Mouse (Mus musculus): ENCODE data around the gene Gprin2. TPM values are rescaled to one million over a fixed set of nuclear protein-coding genes. Genes with fewer than 3 reads are reported as not detected.

Gene Gprin2
- total RNA-seq, 2 experiments from 2014 or later = 1.6 to 2.7 TPM

DNA sequence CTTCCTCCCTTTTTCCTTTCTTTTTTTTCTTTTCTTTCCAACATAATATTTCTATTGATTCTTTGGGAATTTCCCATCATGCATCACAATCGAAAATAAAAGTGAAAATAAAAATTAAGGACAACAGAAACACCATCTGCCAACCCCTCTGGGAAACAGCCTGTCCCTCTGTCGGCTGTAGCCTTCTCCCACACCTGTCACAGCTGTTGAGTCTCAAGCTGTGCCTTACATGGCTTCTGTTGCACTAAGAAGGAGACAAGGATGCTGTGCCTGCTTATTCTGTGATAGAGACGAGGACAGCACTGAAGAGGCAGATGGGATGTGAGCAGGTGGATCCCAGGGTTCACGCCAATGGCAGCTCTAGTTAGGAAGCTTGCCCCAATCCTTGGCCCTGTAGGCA is 7.6 kb upstream of the Gprin2 start:
- no peak for DNase-seq (ENCODE audit: low spot score in 2 of 2)
- intact Hi-C loops (cut with DNase I) = loop anchor here (2.0 kb wide), 1 partner anchor 128 kb away; no protein-coding TSS in a partner anchor

DNA sequence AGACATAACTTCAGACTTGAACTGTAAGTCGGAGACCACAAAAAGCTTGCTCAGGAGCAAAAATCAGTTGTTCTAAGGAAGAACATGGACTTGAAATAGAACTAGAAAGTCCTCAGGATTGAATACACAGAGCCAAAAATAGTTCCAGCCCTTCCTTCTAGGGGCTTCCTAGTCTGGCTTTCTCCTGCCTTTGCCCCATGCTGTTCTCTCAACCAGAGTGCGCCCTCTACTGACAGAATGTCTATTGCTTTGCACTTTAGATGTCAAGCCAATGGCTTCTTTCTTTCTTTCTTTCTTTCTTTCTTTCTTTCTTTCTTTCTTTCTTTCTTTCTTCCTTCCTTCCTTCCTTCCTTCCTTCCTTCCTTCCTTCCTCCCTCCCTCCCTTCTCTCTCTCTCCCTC is 7.2 kb upstream of the Gprin2 start:
- DNase-seq (ENCODE audit: low spot score in 2 of 2) = no peak
- intact Hi-C loops (cut with DNase I) = loop anchor here (2.0 kb wide), 1 partner anchor 128 kb away; no protein-coding TSS in a partner anchor

DNA sequence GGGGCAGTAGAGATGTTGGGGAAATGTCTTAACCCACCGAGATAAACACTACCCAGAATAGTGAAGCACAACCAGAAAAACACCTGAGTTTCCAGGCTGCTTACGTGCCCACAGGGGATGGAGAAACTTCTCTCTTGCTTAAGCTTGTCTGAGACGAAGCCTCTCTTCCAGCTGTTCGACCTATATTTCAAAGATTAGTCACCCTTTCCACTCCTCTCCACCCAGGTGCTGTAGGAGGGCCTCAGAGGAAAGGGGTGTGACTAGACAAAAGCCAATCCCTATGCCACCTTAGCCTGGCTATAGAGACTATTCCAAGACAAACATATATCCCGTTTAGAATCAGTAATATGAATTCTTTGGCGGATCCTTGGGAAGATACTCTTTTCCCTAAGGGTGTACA is 6.5 kb upstream of the Gprin2 start:
- no peak for DNase-seq (ENCODE audit: low spot score in 2 of 2)
- intact Hi-C loops (cut with DNase I) = loop anchor here (2.0 kb wide), 1 partner anchor 127 kb away; no protein-coding TSS in a partner anchor

- intact Hi-C loops (cut with DNase I) = no loop called here
- DNase-seq (ENCODE audit: low spot score in 2 of 2) = peak in 1 of 2 experiments; percentile 14
Measured at GRCm38 (mm10) chr14:34200738-34201230, 669 bp downstream of the Gprin2 start.

DNA sequence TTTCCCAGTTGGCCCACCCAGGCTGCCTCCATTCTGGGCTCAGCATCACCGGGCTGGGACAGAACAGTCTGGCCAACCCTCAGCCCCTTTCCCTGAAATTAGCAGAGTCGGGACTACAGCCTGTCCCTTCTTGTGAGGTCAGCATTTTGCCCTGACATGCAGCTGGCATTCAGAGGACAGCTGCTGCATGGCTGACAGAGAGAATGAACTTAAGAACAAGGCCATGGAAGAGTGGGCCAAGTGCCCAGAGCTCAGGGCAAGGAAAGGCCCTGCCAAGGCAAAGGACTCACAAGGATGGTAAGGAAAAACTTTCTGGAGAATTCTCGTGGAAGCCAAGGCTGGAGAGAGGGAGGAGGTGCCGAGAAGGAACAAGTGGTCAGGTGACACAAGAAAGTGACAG is 4.7 kb downstream of the Gprin2 start:
- intact Hi-C loops (cut with DNase I) = no loop called here
- DNase-seq (ENCODE audit: low spot score in 2 of 2) = no peak

GRCm38 (mm10) chr14:34195466-34195865 is 6.0 kb downstream of the Gprin2 start:
- no peak for DNase-seq (ENCODE audit: low spot score in 2 of 2)
- intact Hi-C loops (cut with DNase I) = no loop called here

- intact Hi-C loops (cut with DNase I) = no loop called here
Measured at GRCm38 (mm10) chr14:34193879-34194278, 7.6 kb downstream of the Gprin2 start.

GRCm38 (mm10) chr14:34190361-34190760 is 11.1 kb downstream of the Gprin2 start:
- intact Hi-C loops (cut with DNase I) = no loop called here
- DNase-seq (ENCODE audit: low spot score in 2 of 2) = no peak

More at GRCm38 (mm10) chr14:34193879-34194278, 7.6 kb downstream of the Gprin2 start:
- DNase-seq (ENCODE audit: low spot score in 2 of 2) = no peak

DNA sequence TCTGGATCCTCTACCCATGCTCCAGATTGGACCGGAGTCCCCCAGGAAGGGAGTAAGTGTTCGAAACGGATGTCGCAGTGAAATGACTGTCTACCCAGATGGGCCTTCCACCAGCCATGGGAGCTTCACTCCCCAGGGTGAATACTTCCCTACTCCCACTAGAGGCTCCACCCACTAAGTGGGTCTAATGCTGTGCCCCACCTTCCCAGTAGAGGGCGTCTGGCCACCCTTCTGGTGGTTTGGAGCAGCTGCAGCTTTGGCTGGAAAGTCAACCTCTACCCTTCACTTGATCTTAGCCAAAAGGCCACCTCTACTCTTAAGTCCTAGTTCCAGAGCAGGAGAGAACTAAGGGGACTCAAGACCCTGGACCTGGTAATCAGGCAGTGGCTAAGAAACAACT is 12.8 kb downstream of the Gprin2 start:
- no peak for DNase-seq (ENCODE audit: low spot score in 2 of 2)
- intact Hi-C loops (cut with DNase I) = no loop called here

DNA sequence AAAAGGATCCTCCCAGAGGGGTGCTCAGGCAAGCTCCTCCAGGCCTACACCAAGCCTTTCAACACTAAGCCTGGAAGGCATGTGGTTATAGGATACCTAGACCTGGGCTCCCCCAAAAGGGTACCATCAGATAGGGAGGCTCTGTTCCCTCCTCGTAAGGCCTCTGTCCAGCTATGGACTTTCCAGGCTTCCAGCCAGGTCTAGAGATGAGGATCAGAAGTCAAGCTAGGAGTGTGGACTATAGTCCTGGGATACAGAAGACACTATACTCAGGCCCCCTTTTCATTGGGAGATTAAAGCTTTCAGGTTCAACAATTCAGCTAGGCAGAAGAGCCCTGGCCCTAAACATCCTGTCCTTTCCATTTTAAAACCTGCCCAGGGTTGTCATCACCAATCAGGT is 18.4 kb downstream of the Gprin2 start:
- DNase-seq (ENCODE audit: low spot score in 2 of 2) = no peak
- intact Hi-C loops (cut with DNase I) = no loop called here

DNA sequence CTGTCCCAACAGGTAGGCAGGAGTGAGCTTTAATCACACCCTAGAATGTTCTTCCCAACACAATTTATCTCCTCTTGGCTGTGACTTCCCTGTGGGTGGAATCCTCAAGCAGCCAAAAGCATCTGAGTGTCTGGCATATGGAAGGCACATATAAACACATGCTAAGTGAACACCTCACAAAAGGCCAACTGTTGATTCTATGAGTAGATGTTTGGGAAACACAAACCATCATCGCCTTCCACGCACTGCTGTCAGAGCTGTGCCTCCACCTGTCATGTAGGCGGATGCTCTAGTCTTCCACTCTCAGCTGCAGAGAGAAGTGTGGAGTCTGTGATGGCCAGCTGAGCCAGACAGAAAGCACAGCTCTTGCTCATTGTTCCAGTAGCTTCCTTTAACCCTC is 22.1 kb downstream of the Gprin2 start:
- peak; percentile 71 to 78 for DNase-seq (ENCODE audit: low spot score in 2 of 2)
- intact Hi-C loops (cut with DNase I) = no loop called here

DNA sequence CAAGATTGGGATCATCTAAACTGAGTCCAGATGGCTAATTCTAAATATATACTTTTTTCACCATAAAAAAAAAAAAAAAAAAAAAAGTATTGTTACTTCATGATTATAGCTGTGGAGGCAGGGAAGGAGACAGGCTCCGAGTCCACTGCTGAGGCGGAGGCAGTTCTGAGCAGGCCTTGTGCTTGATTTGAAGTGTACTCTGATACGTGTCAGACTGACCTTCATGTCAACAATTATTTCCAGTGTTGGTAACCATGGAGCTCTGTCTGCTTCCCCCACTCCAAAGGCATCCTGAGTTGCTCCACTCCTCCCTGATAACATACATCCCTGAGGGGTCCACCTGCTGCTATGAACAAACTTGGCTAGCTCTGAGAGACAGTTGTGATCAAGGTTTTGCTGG is 30.3 kb downstream of the Gprin2 start:
- no peak for DNase-seq (ENCODE audit: low spot score in 2 of 2)
- intact Hi-C loops (cut with DNase I) = no loop called here

GRCm38 (mm10) chr14:34155752-34156151 is 45.7 kb downstream of the Gprin2 start:
- DNase-seq (ENCODE audit: low spot score in 2 of 2) = no peak
- intact Hi-C loops (cut with DNase I) = no loop called here

DNA sequence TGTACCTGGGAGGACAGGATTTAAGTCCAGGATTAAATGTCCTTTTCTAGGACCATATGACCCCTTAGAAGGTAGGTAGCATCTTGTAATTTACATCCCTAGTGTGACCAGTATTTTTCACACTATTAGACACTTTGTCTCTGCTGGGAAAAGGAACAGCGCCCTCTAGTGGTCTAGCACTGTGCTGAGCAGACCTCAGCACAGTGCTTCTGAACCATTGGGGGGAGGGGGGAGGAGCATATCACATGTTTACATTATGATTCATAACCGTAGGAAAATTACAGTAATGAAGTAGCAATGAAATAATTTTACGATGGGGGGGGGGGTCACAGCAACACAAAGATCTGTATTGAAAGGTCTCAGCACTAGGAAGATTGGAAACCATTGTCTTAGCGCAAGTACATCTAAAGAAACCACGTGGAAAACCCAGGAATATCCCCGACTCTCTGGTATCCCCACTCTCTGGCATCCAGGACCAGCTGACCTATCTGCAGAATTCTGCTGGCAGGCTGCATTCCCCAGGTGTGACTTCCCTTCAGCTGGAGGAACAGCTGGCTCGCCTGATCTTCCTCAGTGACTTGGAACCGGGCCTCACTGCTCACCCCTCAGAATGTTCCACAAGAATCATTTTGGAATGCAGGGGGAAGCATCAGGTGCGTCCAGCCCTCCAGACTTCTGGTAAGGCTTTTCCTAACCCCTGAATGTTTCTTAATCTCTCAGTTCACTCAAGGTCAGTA is 46.7 kb downstream of the Gprin2 start:
- DNase-seq (ENCODE audit: low spot score in 2 of 2) = peak in 1 of 2 experiments; percentile 10
- intact Hi-C loops (cut with DNase I) = no loop called here

DNA sequence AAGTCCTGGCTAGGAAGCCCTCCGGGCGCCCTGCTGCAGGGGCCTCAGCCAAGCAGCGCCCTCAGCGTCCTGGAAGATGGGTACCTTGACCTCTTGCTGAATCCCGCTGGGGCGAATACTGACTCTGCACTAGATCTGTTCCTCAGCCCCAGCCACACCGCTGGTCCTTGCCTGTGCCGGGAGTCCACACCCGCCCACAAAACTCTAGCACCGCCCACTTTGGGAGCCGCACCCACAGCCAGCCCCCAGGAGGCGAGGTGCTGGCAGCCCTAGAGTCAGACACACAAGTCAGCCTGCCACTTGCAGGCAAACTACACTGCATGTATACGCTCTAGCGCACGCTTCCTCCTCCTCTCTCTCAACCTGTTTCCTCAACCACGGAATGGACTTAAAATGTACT is 49.1 kb downstream of the Gprin2 start, which contains the start of gene Npy4r:
Gene Npy4r, minus strand, starts transcription at position 148 of the 400 bp plus-strand sequence.
- peak in 1 of 2 experiments; percentile 12 for DNase-seq (ENCODE audit: low spot score in 2 of 2)
- intact Hi-C loops (cut with DNase I) = no loop called here

GRCm38 (mm10) chr14:34142915-34143314 is 58.5 kb downstream of the Gprin2 start:
- intact Hi-C loops (cut with DNase I) = no loop called here
- no peak for DNase-seq (ENCODE audit: low spot score in 2 of 2)

DNA sequence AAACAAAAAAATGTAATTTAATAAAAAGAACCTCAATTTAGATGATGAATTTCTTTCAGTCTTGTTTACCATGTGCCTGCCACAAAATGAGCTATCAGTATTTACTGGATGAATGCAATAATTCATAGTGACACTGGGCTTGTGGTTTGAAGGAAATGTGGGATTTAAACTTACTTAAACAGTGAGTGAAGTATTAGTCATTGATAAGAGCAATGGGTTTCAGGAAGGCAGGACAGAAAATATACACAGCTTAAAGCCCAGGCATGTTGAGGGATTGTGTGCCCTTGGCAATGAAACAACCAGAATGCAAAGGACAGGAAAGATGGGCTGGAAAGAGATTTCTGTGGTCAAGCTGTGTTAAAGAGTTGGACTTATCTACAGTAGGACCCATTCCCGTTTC is 59.1 kb downstream of the Gprin2 start:
- intact Hi-C loops (cut with DNase I) = no loop called here
- no peak for DNase-seq (ENCODE audit: low spot score in 2 of 2)

GRCm38 (mm10) chr14:34139671-34140664 is 61.5 kb downstream of the Gprin2 start:
- intact Hi-C loops (cut with DNase I) = no loop called here
- DNase-seq (ENCODE audit: low spot score in 2 of 2) = no peak

All from left cerebral cortex, postnatal 36 days (tissue).